Mouse (Mus musculus): Measurements from ENCODE around the gene Cdon. TPM values are rescaled to one million over a fixed set of nuclear protein-coding genes. Genes with fewer than 3 reads are reported as not detected.

Cdon gene
- polyA plus RNA-seq, 1 experiment = 39.9 TPM

- Histone ChIP-seq H3ac (ENCODE audit: control insufficient read depth, insufficient read length, low read depth) (no peak overlapping the region), H3K27me3 (ENCODE audit: control insufficient read depth, insufficient read depth, insufficient read length) (no peaks in the 10 kb centered on the region), H3K4me3 (ENCODE audit: insufficient read depth, poor library complexity, severe bottlenecking) (no peak overlapping the region), H3K79me2 (ENCODE audit: control insufficient read depth, insufficient read depth) (no peaks in the 10 kb centered on the region), H3K79me3 (ENCODE audit: low read depth) (no peaks in the 10 kb centered on the region), H3K36me3 (ENCODE audit: control insufficient read depth, insufficient read depth) (peaks cover 67% of the 10 kb centered on the region)
- no peak for TF ChIP-seq MYOG (IDR thresholded peaks at IDR 0.05; ENCODE audit: control insufficient read depth, extremely low read depth, insufficient read length)
- TF ChIP-seq MYOD1 (IDR thresholded peaks at IDR 0.05; ENCODE audit: control insufficient read depth, insufficient read length, low read depth) = no peak
- TF ChIP-seq MAX (IDR thresholded peaks at IDR 0.05) = no peak
- no peak for TF ChIP-seq USF1 (IDR thresholded peaks at IDR 0.05; ENCODE audit: low read depth)
Measured at GRCm38 (mm10) chr9:35491109-35491866, 70.4 kb downstream of the Cdon start.

DNA sequence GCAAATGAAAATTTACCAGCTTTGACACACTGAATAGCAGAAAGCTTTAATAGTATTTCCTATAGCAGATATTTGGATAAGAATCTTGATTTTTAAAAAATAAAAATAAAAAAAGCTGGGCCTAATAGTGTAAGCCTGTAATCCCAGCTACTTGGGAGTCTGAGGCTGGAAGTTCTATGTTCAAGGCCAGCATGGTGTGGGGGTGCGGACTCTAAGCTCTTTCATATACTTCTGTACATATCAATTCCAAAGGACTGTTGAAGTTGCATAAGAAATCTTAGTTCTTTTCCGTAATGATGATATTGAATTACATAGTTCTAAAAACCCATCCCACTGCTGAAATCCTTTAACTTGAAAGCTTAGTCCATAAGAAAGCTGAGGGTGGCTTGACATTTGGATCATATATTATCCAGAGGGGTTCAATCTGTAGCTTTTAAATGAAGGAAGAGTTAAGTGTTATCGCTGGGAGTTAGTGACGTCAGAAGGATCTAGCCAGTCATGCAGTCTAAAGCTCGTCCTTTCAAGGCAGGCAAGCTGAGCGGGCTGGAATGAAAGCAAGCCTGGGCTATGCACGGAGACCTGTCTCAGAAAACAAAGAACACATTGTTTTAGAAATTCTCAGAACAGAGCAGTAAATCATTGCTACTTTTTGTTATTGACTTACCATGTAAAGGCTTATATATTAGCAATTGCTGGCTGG lies 72.3 kb downstream of the Cdon start:
- Histone ChIP-seq H3K36me3 (ENCODE audit: control insufficient read depth, insufficient read depth) (peaks cover 63% of the 10 kb centered on the region), H3ac (ENCODE audit: control insufficient read depth, insufficient read length, low read depth) (no peak overlapping the region), H3K27me3 (ENCODE audit: control insufficient read depth, insufficient read depth, insufficient read length) (no peaks in the 10 kb centered on the region), H3K4me3 (ENCODE audit: insufficient read depth, poor library complexity, severe bottlenecking) (no peak overlapping the region), H3K79me2 (ENCODE audit: control insufficient read depth, insufficient read depth) (no peaks in the 10 kb centered on the region), H3K79me3 (ENCODE audit: low read depth) (no peaks in the 10 kb centered on the region)
- TF ChIP-seq MYOG (IDR thresholded peaks at IDR 0.05; ENCODE audit: control insufficient read depth, extremely low read depth, insufficient read length) = no peak
- TF ChIP-seq MAX (IDR thresholded peaks at IDR 0.05) = no peak
- no peak for TF ChIP-seq CTCF (IDR thresholded peaks at IDR 0.05; ENCODE audit: control insufficient read depth, insufficient read depth, insufficient read length)
- TF ChIP-seq CEBPB (IDR thresholded peaks at IDR 0.05; ENCODE audit: low read depth) = no peak
- TF ChIP-seq MYOD1 (IDR thresholded peaks at IDR 0.05; ENCODE audit: control insufficient read depth, insufficient read length, low read depth) = no peak
- no peak for TF ChIP-seq USF1 (IDR thresholded peaks at IDR 0.05; ENCODE audit: low read depth)
- no peak for TF ChIP-seq FOSL1 (IDR thresholded peaks at IDR 0.05; ENCODE audit: insufficient read depth, low read length, poor library complexity, severe bottlenecking)

DNA sequence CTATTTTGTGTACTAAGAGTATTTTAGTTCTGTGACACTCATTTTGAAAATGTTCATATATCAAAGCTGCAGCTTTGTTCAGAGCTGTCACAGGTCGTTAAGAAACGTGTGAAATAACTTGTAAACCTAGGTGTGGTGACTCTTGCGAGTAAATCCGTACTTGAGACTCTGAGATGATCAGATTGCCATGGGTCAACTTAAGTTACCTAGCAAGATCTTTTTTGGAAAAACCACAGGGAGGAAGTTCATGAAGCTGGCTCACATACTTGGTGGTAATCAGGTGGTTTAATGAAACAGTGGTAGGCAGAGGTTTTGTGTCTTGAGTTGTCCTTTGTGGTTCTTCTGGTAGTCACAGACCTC lies 72.8 kb downstream of the Cdon start:
- Histone ChIP-seq H3K4me3 (ENCODE audit: insufficient read depth, poor library complexity, severe bottlenecking) (no peak overlapping the region), H3K79me2 (ENCODE audit: control insufficient read depth, insufficient read depth) (no peaks in the 10 kb centered on the region), H3K79me3 (ENCODE audit: low read depth) (no peaks in the 10 kb centered on the region), H3ac (ENCODE audit: control insufficient read depth, insufficient read length, low read depth) (no peak overlapping the region), H3K27me3 (ENCODE audit: control insufficient read depth, insufficient read depth, insufficient read length) (no peaks in the 10 kb centered on the region), H3K36me3 (ENCODE audit: control insufficient read depth, insufficient read depth) (peaks cover 63% of the 10 kb centered on the region)
- TF ChIP-seq MYOD1 (IDR thresholded peaks at IDR 0.05; ENCODE audit: control insufficient read depth, insufficient read length, low read depth) (no peak), CTCF (IDR thresholded peaks at IDR 0.05; ENCODE audit: control insufficient read depth, insufficient read depth, insufficient read length) (no peak), FOSL1 (IDR thresholded peaks at IDR 0.05; ENCODE audit: insufficient read depth, low read length, poor library complexity, severe bottlenecking) (no peak), MYOG (IDR thresholded peaks at IDR 0.05; ENCODE audit: control insufficient read depth, extremely low read depth, insufficient read length) (no peak)

DNA sequence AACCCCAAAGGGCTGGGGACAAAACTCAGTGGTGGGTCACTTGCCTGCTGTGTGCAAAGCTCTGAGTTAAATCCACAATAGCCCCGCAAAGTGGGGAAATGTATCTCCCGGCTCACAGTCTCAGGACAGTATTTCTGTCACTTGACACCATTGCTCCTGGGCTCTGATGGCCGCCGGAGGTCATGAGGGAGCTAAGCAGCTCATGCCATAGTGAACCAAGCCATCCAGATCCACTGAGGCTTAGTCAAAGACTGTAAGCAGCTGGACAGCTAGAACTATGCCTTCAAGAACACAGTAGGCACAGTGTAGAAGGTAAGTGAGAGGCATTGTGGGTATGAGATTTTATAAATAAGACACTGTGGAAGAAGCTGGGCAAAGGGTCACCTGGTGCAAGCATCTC lies 74.0 kb downstream of the Cdon start:
- no peak for TF ChIP-seq MAX (IDR thresholded peaks at IDR 0.05)
- TF ChIP-seq CEBPB (IDR thresholded peaks at IDR 0.05; ENCODE audit: low read depth) = no peak
- TF ChIP-seq CTCF (IDR thresholded peaks at IDR 0.05; ENCODE audit: control insufficient read depth, insufficient read depth, insufficient read length) = no peak
- TF ChIP-seq MYOG (IDR thresholded peaks at IDR 0.05; ENCODE audit: control insufficient read depth, extremely low read depth, insufficient read length) = no peak
- no peak for TF ChIP-seq MYOD1 (IDR thresholded peaks at IDR 0.05; ENCODE audit: control insufficient read depth, insufficient read length, low read depth)
- TF ChIP-seq USF1 (IDR thresholded peaks at IDR 0.05; ENCODE audit: low read depth) = no peak
- TF ChIP-seq FOSL1 (IDR thresholded peaks at IDR 0.05; ENCODE audit: insufficient read depth, low read length, poor library complexity, severe bottlenecking) = no peak
- Histone ChIP-seq H3ac (ENCODE audit: control insufficient read depth, insufficient read length, low read depth) (no peak overlapping the region), H3K79me2 (ENCODE audit: control insufficient read depth, insufficient read depth) (no peaks in the 10 kb centered on the region), H3K36me3 (ENCODE audit: control insufficient read depth, insufficient read depth) (peaks cover 53% of the 10 kb centered on the region), H3K79me3 (ENCODE audit: low read depth) (no peaks in the 10 kb centered on the region), H3K27me3 (ENCODE audit: control insufficient read depth, insufficient read depth, insufficient read length) (no peaks in the 10 kb centered on the region), H3K4me3 (ENCODE audit: insufficient read depth, poor library complexity, severe bottlenecking) (no peak overlapping the region)

- H3K79me3 ChIP-seq (ENCODE audit: low read depth) = no peaks in the 10 kb centered on the region
- H3K36me3 ChIP-seq (ENCODE audit: control insufficient read depth, insufficient read depth) = peaks cover 50% of the 10 kb centered on the region
- no peak overlapping the region for H3ac ChIP-seq (ENCODE audit: control insufficient read depth, insufficient read length, low read depth)
- H3K4me3 ChIP-seq (ENCODE audit: insufficient read depth, poor library complexity, severe bottlenecking) = no peak overlapping the region
- H3K79me2 ChIP-seq (ENCODE audit: control insufficient read depth, insufficient read depth) = no peaks in the 10 kb centered on the region
- no peak for TF ChIP-seq CTCF (IDR thresholded peaks at IDR 0.05; ENCODE audit: control insufficient read depth, insufficient read depth, insufficient read length)
- no peak for TF ChIP-seq MAX (IDR thresholded peaks at IDR 0.05)
- TF ChIP-seq MYOD1 (IDR thresholded peaks at IDR 0.05; ENCODE audit: control insufficient read depth, insufficient read length, low read depth) = no peak
- TF ChIP-seq FOSL1 (IDR thresholded peaks at IDR 0.05; ENCODE audit: insufficient read depth, low read length, poor library complexity, severe bottlenecking) = no peak
- no peak for TF ChIP-seq CEBPB (IDR thresholded peaks at IDR 0.05; ENCODE audit: low read depth)
- no peaks in the 10 kb centered on the region for H3K27me3 ChIP-seq (ENCODE audit: control insufficient read depth, insufficient read depth, insufficient read length)
Measured at GRCm38 (mm10) chr9:35495471-35495870, 74.5 kb downstream of the Cdon start.

Measured in C2C12 (cell line).